Mouse (Mus musculus) CH12.LX (cell line): ENCODE data around the gene Cym. TPM values are rescaled to one million over a fixed set of nuclear protein-coding genes. Genes with fewer than 3 reads are reported as not detected.

Source experiments
- DNase-seq: peaks from one replicate; pipeline ENCODE4 v3.0.0-alpha.2; 2013; ENCODE audit errors: extremely low read depth
- H3K27ac ChIP-seq: 2 replicates; pipeline ENCODE4 v1.5.1; 2012; ENCODE audit warnings: low read depth, mild to moderate bottlenecking, control low read depth, moderate library complexity; ENCODE audit not compliant: insufficient read depth
- H3K27me3 ChIP-seq: replicated peaks from 2 replicates; pipeline ENCODE3; 2012; ENCODE audit warnings: inconsistent platforms
- H3K36me3 ChIP-seq, 2 experiments: replicated peaks in 1 of 2; 2 replicates each; pipeline versions ENCODE3 to v1.6.1; 2012; ENCODE audit warnings: inconsistent platforms in 1 of 2, low read length in 1 of 2, mild to moderate bottlenecking in 1 of 2, mixed read lengths in 1 of 2, moderate library complexity in 1 of 2; ENCODE audit not compliant: control insufficient read depth in 1 of 2, insufficient read depth in 1 of 2
- H3K4me1 ChIP-seq, 2 experiments: 2 replicates each; pipeline ENCODE4 v1.6.1; 2012; ENCODE audit warnings: inconsistent platforms in 1 of 2, moderate library complexity in 1 of 2; ENCODE audit not compliant: insufficient read depth in 2 of 2, control insufficient read depth in 1 of 2
- H3K4me2 ChIP-seq: 2 replicates; pipeline ENCODE4 v1.6.1; 2012; ENCODE audit warnings: low read depth, mild to moderate bottlenecking, control low read depth; ENCODE audit not compliant: poor library complexity, insufficient read depth, severe bottlenecking
- H3K4me3 ChIP-seq, 3 experiments: fragments of 150-350 bp in 1 of 3; sonication (generic) in 1 of 3; replicated peaks in 1 of 3; 2 replicates each; pipeline versions ENCODE3 to v1.5.1; 2011 to 2012; ENCODE audit warnings: low read depth in 2 of 3, low read length in 2 of 3, mild to moderate bottlenecking in 2 of 3, moderate library complexity in 2 of 3, control low read depth in 1 of 3, improper control_type of control experiment in 1 of 3, inconsistent platforms in 1 of 3, mixed read lengths in 1 of 3; ENCODE audit not compliant: poor library complexity in 1 of 3
- H3K79me2 ChIP-seq: replicated peaks from 2 replicates; pipeline ENCODE4 v1.6.1; 2012; ENCODE audit warnings: mild to moderate bottlenecking, moderate library complexity; ENCODE audit not compliant: control insufficient read depth, poor library complexity, insufficient read depth, severe bottlenecking; ENCODE audit errors: extremely low read depth
- H3K9ac ChIP-seq: 2 replicates; pipeline ENCODE4 v1.6.1; 2012; ENCODE audit warnings: low read depth, mild to moderate bottlenecking, control low read depth, moderate library complexity; ENCODE audit not compliant: insufficient read depth
- H3K9me3 ChIP-seq: replicated peaks from 2 replicates; pipeline ENCODE3; 2012; ENCODE audit warnings: low read length, inconsistent platforms, mixed read lengths
- CHD1 ChIP-seq: IDR thresholded peaks from 2 replicates; pipeline ENCODE4 v1.6.1; 2012; ENCODE audit warnings: low read depth, low read length, improper control_type of control experiment, inconsistent platforms
- E2F4 ChIP-seq: IDR thresholded peaks from 2 replicates; pipeline ENCODE4 v1.6.1; 2011; ENCODE audit warnings: low read depth, low read length, improper control_type of control experiment; ENCODE audit not compliant: insufficient replicate concordance
- EP300 ChIP-seq: IDR thresholded peaks from 2 replicates; pipeline ENCODE4 v1.6.1; 2011; ENCODE audit warnings: low read length, improper control_type of control experiment
- HCFC1 ChIP-seq: IDR thresholded peaks from 2 replicates; pipeline ENCODE4 v1.6.1; 2012; ENCODE audit warnings: low read depth, mild to moderate bottlenecking, inconsistent platforms, low read length, improper control_type of control experiment
- KAT2A ChIP-seq: IDR thresholded peaks from 2 replicates; pipeline ENCODE4 v1.6.1; 2012; ENCODE audit warnings: low read length, improper control_type of control experiment, inconsistent platforms; ENCODE audit not compliant: insufficient replicate concordance
- MAFK ChIP-seq: IDR thresholded peaks from 2 replicates; pipeline ENCODE4 v1.6.1; 2011; ENCODE audit warnings: low read length, improper control_type of control experiment; ENCODE audit not compliant: insufficient replicate concordance
- MAX ChIP-seq: IDR thresholded peaks from 2 replicates; pipeline ENCODE4 v1.6.1; 2011; ENCODE audit warnings: low read length, improper control_type of control experiment
- MEF2A ChIP-seq: IDR thresholded peaks from 2 replicates; pipeline ENCODE4 v1.6.1; 2014; ENCODE audit warnings: low read depth, mild to moderate bottlenecking, inconsistent platforms, low read length, improper control_type of control experiment, borderline replicate concordance
- MXI1 ChIP-seq: IDR thresholded peaks from 2 replicates; pipeline ENCODE4 v1.6.1; 2011; ENCODE audit warnings: mild to moderate bottlenecking, low read depth, low read length, improper control_type of control experiment
- NRF1 ChIP-seq: IDR thresholded peaks from 2 replicates; pipeline ENCODE4 v1.6.1; 2014; ENCODE audit warnings: low read depth, mild to moderate bottlenecking, inconsistent platforms, low read length, improper control_type of control experiment, moderate library complexity
- PAX5 ChIP-seq: IDR thresholded peaks from 2 replicates; pipeline ENCODE4 v1.6.1; 2012; ENCODE audit warnings: low read length, inconsistent platforms, mixed read lengths
- POLR2A ChIP-seq: IDR thresholded peaks from 2 replicates; pipeline ENCODE4 v1.6.1; 2011; ENCODE audit warnings: low read depth, mild to moderate bottlenecking, improper control_type of control experiment, low read length
- RCOR1 ChIP-seq: conservative IDR thresholded peaks from 2 replicates; pipeline ENCODE4 v1.6.1; 2012; ENCODE audit warnings: low read depth, mild to moderate bottlenecking, inconsistent platforms, low read length, improper control_type of control experiment
- SMC3 ChIP-seq: IDR thresholded peaks from 2 replicates; pipeline ENCODE4 v1.6.1; 2011; ENCODE audit warnings: low read depth, low read length, improper control_type of control experiment
- TCF12 ChIP-seq: IDR thresholded peaks from 2 replicates; pipeline ENCODE4 v1.6.1; 2014; ENCODE audit warnings: low read depth, mild to moderate bottlenecking, inconsistent platforms, low read length, improper control_type of control experiment
- USF1 ChIP-seq: IDR thresholded peaks from 2 replicates; pipeline ENCODE4 v1.6.1; 2014; ENCODE audit warnings: low read depth, mild to moderate bottlenecking, inconsistent platforms, low read length, improper control_type of control experiment
- USF2 ChIP-seq: conservative IDR thresholded peaks from 2 replicates; pipeline ENCODE4 v1.6.1; 2011; ENCODE audit warnings: low read depth, low read length, improper control_type of control experiment
- ZC3H11A ChIP-seq: IDR thresholded peaks from 2 replicates; pipeline ENCODE4 v1.6.1; 2012; ENCODE audit warnings: low read depth, mild to moderate bottlenecking, inconsistent platforms, low read length, improper control_type of control experiment
- ZKSCAN1 ChIP-seq: IDR thresholded peaks from 2 replicates; pipeline ENCODE4 v1.6.1; 2012; ENCODE audit warnings: low read depth, inconsistent platforms, low read length, improper control_type of control experiment, borderline replicate concordance
- ZMIZ1 ChIP-seq: IDR thresholded peaks from 2 replicates; pipeline ENCODE4 v1.6.1; 2012; ENCODE audit warnings: low read depth, mild to moderate bottlenecking, inconsistent platforms, low read length, improper control_type of control experiment
- ZNF384 ChIP-seq: IDR thresholded peaks from 2 replicates; pipeline ENCODE4 v1.6.1; 2012; ENCODE audit warnings: low read depth, low read length, improper control_type of control experiment, inconsistent platforms
- dilution Hi-C: fragments of 300-500 bp; cut with MboI; formaldehyde crosslinking; loops from 2 replicates; pipeline ENCODE4 v1.14.3; 2020; ENCODE audit warnings: low sequenced_read_pairs; ENCODE audit not compliant: extremely low pct_unique_long_range_greater_than_20kb, extremely low pct_ligation_motif_present
- in situ Hi-C: fragments of 300-500 bp; cut with MboI; formaldehyde crosslinking; loops from 3 replicates; pipeline ENCODE4 v1.14.3; 2019; ENCODE audit warnings: low sequenced_read_pairs, low pct_ligation_motif_present, low pct_unique_long_range_greater_than_20kb, mixed read lengths
- polyA plus RNA-seq: library from polyadenylated mRNA; unstranded; fragments of >175 nt; gene quantifications from 2 replicates; pipeline ENCODE4 v1.2.1, GENCODE M21; 2012; ENCODE audit warnings: low read depth; ENCODE audit not compliant: insufficient read length
- total RNA-seq, 2 experiments: library from RNA; depleted of rRNA; stranded (reverse); fragments of 300-350 nt in 1 of 2; fragments of >200 nt in 1 of 2; gene quantifications; 2 replicates each; pipeline ENCODE4 v1.2.3; 2012 to 2014

Gene Cym
- total and polyA plus RNA-seq, 3 experiments: not detected

DNA sequence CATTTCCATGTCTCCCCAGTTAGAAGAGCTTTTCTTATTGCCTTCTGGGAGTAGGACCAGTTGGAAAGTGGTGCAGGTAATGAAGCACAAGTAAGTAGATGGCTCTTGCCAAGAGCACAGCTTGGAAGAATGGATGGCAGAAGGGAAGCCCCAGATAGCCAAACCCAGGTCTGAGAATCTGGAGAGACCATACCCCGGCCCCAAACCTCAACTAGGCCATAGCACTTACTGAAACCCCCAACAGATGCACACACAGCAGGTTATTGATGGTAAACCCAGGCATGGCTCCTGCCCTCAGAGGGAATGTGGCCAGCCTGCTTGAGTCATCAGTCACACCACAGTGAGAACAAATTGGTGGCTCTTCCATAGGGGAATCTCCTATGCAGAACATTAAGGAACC is 49.0 kb downstream of the Cym start:
- in situ Hi-C loops: no loop called here

DNA sequence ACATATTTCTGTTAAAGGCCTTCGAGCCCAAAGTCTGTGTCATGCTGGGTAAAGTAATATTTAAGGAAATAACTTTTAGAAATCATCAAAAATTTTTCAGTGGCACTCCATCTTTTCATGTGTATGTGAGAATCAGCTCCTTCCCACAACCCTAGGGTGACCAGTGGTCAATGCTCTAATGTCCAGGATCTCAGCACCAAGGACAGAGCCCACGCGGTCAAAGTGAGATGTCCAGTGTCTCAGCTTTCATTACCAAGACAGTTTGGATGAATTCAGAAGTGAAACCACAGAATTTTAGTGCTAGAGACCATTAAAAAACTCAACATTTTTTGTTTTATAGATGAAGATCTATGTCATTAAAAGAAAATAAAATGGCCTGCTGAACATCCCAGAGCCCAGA is 49.6 kb downstream of the Cym start:
- H3K4me1 ChIP-seq: no peaks in the 10 kb centered on the region
- no peak overlapping the region for H3K9ac ChIP-seq
- H3K9me3 ChIP-seq: no peaks in the 10 kb centered on the region
- peaks cover 54% of the 10 kb centered on the region for H3K27me3 ChIP-seq
- H3K79me2 ChIP-seq: no peaks in the 10 kb centered on the region
- dilution Hi-C loops: no loop called here
- H3K36me3 ChIP-seq: no peaks in the 10 kb centered on the region
- TF ChIP-seq MXI1 (no peak), E2F4 (no peak), MEF2A (no peak), MAX (no peak), RCOR1 (no peak), ZMIZ1 (no peak), PAX5 (no peak)
- in situ Hi-C loops: no loop called here
- H3K4me3 ChIP-seq: no peak overlapping the region
- DNase-seq: no peak
- no peak overlapping the region for H3K27ac ChIP-seq
- H3K4me2 ChIP-seq: no peak overlapping the region

More for the DNA sequence above, 49.0 kb downstream of the Cym start:
- Histone ChIP-seq H3K9me3 (no peaks in the 10 kb centered on the region), H3K4me2 (no peak overlapping the region), H3K4me1 (no peaks in the 10 kb centered on the region), H3K4me3 (no peak overlapping the region), H3K27ac (no peak overlapping the region), H3K36me3 (no peaks in the 10 kb centered on the region), H3K27me3 (peaks cover 51% of the 10 kb centered on the region), H3K79me2 (no peaks in the 10 kb centered on the region), H3K9ac (no peak overlapping the region)
- no peak for TF ChIP-seq PAX5
- TF ChIP-seq POLR2A: no peak
- no peak for TF ChIP-seq ZKSCAN1
- TF ChIP-seq USF2: no peak
- TF ChIP-seq SMC3: no peak
- TF ChIP-seq E2F4: no peak
- TF ChIP-seq ZC3H11A: no peak
- TF ChIP-seq TCF12: no peak
- TF ChIP-seq ZNF384: no peak
- TF ChIP-seq MXI1: no peak
- no peak for TF ChIP-seq ZMIZ1
- no peak for TF ChIP-seq HCFC1
- no peak for TF ChIP-seq USF1
- TF ChIP-seq NRF1: no peak
- TF ChIP-seq MAFK: no peak
- TF ChIP-seq CHD1: no peak
- no peak for TF ChIP-seq KAT2A
- TF ChIP-seq EP300: no peak
- DNase-seq: no peak
- dilution Hi-C loops: no loop called here
